9 mouse cellular contexts compared by ENCODE assay signal in genomic region chr3:129256283-129256682, GRCm38 (mm10). TPM values are rescaled to one million over a fixed set of nuclear protein-coding genes. Genes with fewer than 3 reads are reported as not detected.
DNase-seq lines count a peak whose midpoint lies in the region; ATAC-seq lines count a peak whose summit lies in the region.
"Had no signal": no experiment of that assay in that cellular context is flagged by ENCODE, and none has a peak within 500 bp of the region (broad histone marks: within the 10 kb centered on the region; RNA-seq: fewer than 3 reads in every experiment).

No protein-coding gene starts in this region.

- peak overlapping the region; percentile 17; the same call in 1 of the 2 replicates for H3K4me3 ChIP-seq in hindbrain, embryonic 11.5 days (ENCODE audit: low read depth, low read length)
- peak overlapping the region; percentile 28 for H3K4me3 ChIP-seq in midbrain, embryonic 12.5 days

- no peaks in the 10 kb centered on the region for H3K36me3 ChIP-seq in hindbrain, embryonic 11.5 days (ENCODE audit: control insufficient read depth, insufficient read depth, low read length)
- H3K36me3 ChIP-seq in midbrain, embryonic 12.5 days = no peaks in the 10 kb centered on the region

- no peak overlapping the region for H3K27ac ChIP-seq in hindbrain, embryonic 11.5 days (ENCODE audit: low read depth, low read length)
- H3K27ac ChIP-seq in midbrain, embryonic 12.5 days (replicated peaks) = no peak overlapping the region

- H3K4me1 ChIP-seq in hindbrain, embryonic 11.5 days (replicated peaks; ENCODE audit: control insufficient read depth, insufficient read depth, low read length) = no peaks in the 10 kb centered on the region
- no peaks in the 10 kb centered on the region for H3K4me1 ChIP-seq in midbrain, embryonic 12.5 days

- H3K4me2 ChIP-seq in hindbrain, embryonic 11.5 days (replicated peaks; ENCODE audit: low read depth, low read length) = peak overlapping the region; percentile 39
- peak overlapping the region; percentile 43 for H3K4me2 ChIP-seq in midbrain, embryonic 12.5 days (replicated peaks)

- no peaks in the 10 kb centered on the region for H3K27me3 ChIP-seq in hindbrain, embryonic 11.5 days (ENCODE audit: control insufficient read depth, insufficient read depth, low read length)
- no peaks in the 10 kb centered on the region for H3K27me3 ChIP-seq in midbrain, embryonic 12.5 days

- ATAC-seq in hindbrain, embryonic 11.5 days (ENCODE audit: low FRiP score) = no peak
- 0 out of 2 replicates have a peak, but pooled peaks have one; percentile 34 for ATAC-seq in midbrain, embryonic 12.5 days (ENCODE audit: low FRiP score, low read depth)

- peak; percentile 15 for DNase-seq in embryo, embryonic 10 days (ENCODE audit: low spot score)
- DNase-seq in embryo, embryonic 10.5 days (ENCODE audit: low spot score) = no peak
- DNase-seq in Muller cell, postnatal 12 days (ENCODE audit: inconsistent ontology term) = peak; percentile 32
- peak; percentile 12 for DNase-seq in hindbrain, embryonic 11.5 days (ENCODE audit: low spot score)
- no peak for DNase-seq in frontal cortex, postnatal 14 days (ENCODE audit: low spot score in 2 of 2)
- no peak for DNase-seq in urinary bladder, postnatal 4 days (ENCODE audit: low spot score in 2 of 2)
- no peak for DNase-seq in cerebellum, adult 9-11 months
- DNase-seq: B cell, adult 2 months had no signal

- H3K9ac ChIP-seq in hindbrain, embryonic 11.5 days (ENCODE audit: low read depth, low read length) = 0 out of 2 replicates have a peak overlapping the region, but pooled peaks have one; percentile 2
- H3K9ac ChIP-seq in midbrain, embryonic 12.5 days (replicated peaks) = no peak overlapping the region

- 55% methylated on average over 19 of the region's 19 CpGs for WGBS in hindbrain, embryonic 11.5 days
- WGBS in midbrain, embryonic 12.5 days = 59% methylated on average over 19 of the region's 19 CpGs

- H3K9me3 ChIP-seq in hindbrain, embryonic 11.5 days (ENCODE audit: control insufficient read depth, low read length) = no peaks in the 10 kb centered on the region
- no peaks in the 10 kb centered on the region for H3K9me3 ChIP-seq in midbrain, embryonic 12.5 days

RNA-seq across cellular contexts. Expression of gene Pitx2, which starts 56.6 kb away (rescaled TPM):
- 2.9 and 4.9 TPM in 2 replicates for polyA plus RNA-seq in hindbrain, embryonic 11.5 days (2014; fragmentation: Nextera tagmentation; extraction: Ambion mirVana)
- polyA plus RNA-seq in midbrain, embryonic 12.5 days (2016; fragmentation: Nextera tagmentation; extraction: Ambion mirVana) = 65.6 and 78.1 TPM in 2 replicates

Comparison
In these comparisons a context has a peak if more than half of its experiments do, and no peak if none do; other contexts are left out.
1. DNase-seq: peak in embryo, embryonic 10 days (single experiment), Muller cell, postnatal 12 days (single experiment) and hindbrain, embryonic 11.5 days (single experiment); none in embryo, embryonic 10.5 days (single experiment), frontal cortex, postnatal 14 days (0 of 2), urinary bladder, postnatal 4 days (0 of 2) and cerebellum, adult 9-11 months (single experiment).
2. RNA of gene Pitx2, which starts 56.6 kb away (polyA plus RNA-seq): 65.6 to 78.1 TPM in midbrain, embryonic 12.5 days; 2.9 to 4.9 TPM in hindbrain, embryonic 11.5 days; every median in the first group is over 10 times any median in the second.